Mouse (Mus musculus) central nervous system, embryonic 14 days (tissue): ENCODE data around the gene Dio3. TPM values are rescaled to one million over a fixed set of nuclear protein-coding genes. Genes with fewer than 3 reads are reported as not detected.

Experiments used
- polyA plus RNA-seq: library from polyadenylated mRNA; depleted of rRNA; stranded (reverse); fragments of >200 nt; gene quantifications from 2 replicates; pipeline ENCODE4 v1.2.3, GENCODE M21; 2012; rRNA removed

Dio3 gene
- polyA plus RNA-seq, result 7.8 and 8.0 TPM in 2 replicates

GRCm38 (mm10) chr12:110278853-110279252 is at the start of gene Dio3:
Gene Dio3, plus strand, starts transcription at chr12:110279068.

Other genes starting within 250 kb of the Dio3 start
- gene Ppp2r5c, start 168.1 kb downstream of the Dio3 start, polyA plus RNA-seq, result 87.9 and 88.6 TPM in 2 replicates